Mouse (Mus musculus) G1E (cell line): ENCODE data around the gene Rgs19. TPM values are rescaled to one million over a fixed set of nuclear protein-coding genes. Genes with fewer than 3 reads are reported as not detected.

Source experiments
- ATAC-seq: 2 replicates; pipeline ENCODE4 v1.8.0; 2016; ENCODE audit warnings: mild to moderate bottlenecking; ENCODE audit not compliant: insufficient number of reproducible peaks, poor library complexity, low FRiP score, severe bottlenecking; ENCODE audit errors: extremely low read depth
- DNase-seq: peaks from one replicate; pipeline ENCODE4 v3.0.0; 2012; ENCODE audit warnings: low spot score
- H3K27me3 ChIP-seq: 2 replicates; pipeline ENCODE4 v1.6.1; 2012; ENCODE audit warnings: mild to moderate bottlenecking, low read length, inconsistent platforms; ENCODE audit not compliant: insufficient read depth
- H3K36me3 ChIP-seq: replicated peaks from 2 replicates; pipeline ENCODE3; 2012; ENCODE audit warnings: mild to moderate bottlenecking, inconsistent platforms
- H3K4me1 ChIP-seq: 2 replicates; pipeline ENCODE4 v1.6.1; 2012; ENCODE audit warnings: low read depth, low read length, inconsistent platforms, mixed read lengths; ENCODE audit not compliant: insufficient read depth
- H3K4me3 ChIP-seq: 2 replicates; pipeline ENCODE4 v1.5.1; 2012; ENCODE audit warnings: low read depth, mild to moderate bottlenecking, inconsistent platforms, low read length, moderate library complexity, mixed read lengths
- H3K9me3 ChIP-seq: replicated peaks from 2 replicates; pipeline ENCODE4 v1.6.1; 2012; ENCODE audit warnings: inconsistent platforms
- CTCF ChIP-seq: IDR thresholded peaks from 2 replicates; pipeline ENCODE4 v1.5.1; 2012; ENCODE audit warnings: low read depth, low read length, inconsistent platforms, mixed read lengths
- GATA1 ChIP-seq: IDR thresholded peaks from 2 replicates; pipeline ENCODE4 v1.6.1; 2012; ENCODE audit warnings: borderline replicate concordance, low read length, inconsistent platforms, mixed read lengths
- GATA2 ChIP-seq: IDR thresholded peaks from 2 replicates; pipeline ENCODE4 v1.6.1; 2012; ENCODE audit warnings: low read depth, low read length, inconsistent platforms, borderline replicate concordance
- POLR2AphosphoS5 ChIP-seq: IDR thresholded peaks from 2 replicates; pipeline ENCODE4 v1.6.1; 2012; ENCODE audit warnings: low read depth, low read length, inconsistent platforms; ENCODE audit not compliant: insufficient replicate concordance
- TAL1 ChIP-seq: conservative IDR thresholded peaks from 2 replicates; pipeline ENCODE4 v1.6.1; 2012; ENCODE audit warnings: low read depth, low read length, inconsistent platforms, mixed read lengths
- polyA plus RNA-seq: library from polyadenylated mRNA; stranded (reverse); fragments of >175 nt; gene quantifications from 2 replicates; pipeline ENCODE4 v1.2.3, GENCODE M21; 2012
- total RNA-seq, 2 experiments: library from RNA; stranded (forward) in 1 of 2; stranded (reverse) in 1 of 2; fragments of 200-1000 nt in 1 of 2; fragments of >200 nt in 1 of 2; fragmentation: Nextera tagmentation in 1 of 2; gene quantifications; 2 replicates each; pipeline ENCODE4 v1.2.3; 2014 to 2017

Rgs19 gene
- total and polyA plus RNA-seq, 3 experiments: 52.2 to 62.5 (median 52.4) TPM

DNA sequence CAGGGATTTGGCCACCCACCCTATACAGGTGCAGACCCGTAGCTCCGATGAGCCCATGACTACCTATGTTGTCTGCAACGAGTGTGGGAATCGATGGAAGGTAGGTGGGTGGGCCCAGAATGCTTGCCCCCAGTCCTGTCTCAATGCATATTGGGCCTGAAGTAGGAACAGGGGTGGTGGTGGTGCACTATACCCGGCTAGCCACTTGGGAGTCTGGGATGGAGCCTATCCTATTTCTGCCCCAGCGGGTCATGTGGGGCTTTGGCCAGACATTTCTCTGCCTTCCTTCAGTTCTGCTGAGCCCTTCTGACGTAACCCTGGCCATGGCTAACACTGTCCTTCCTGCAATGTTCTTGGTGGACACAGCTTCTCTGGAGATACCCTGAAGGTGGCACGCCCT lies 6.2 kb downstream of the Rgs19 start:
- Histone ChIP-seq H3K9me3 (no peaks in the 10 kb centered on the region), H3K4me1 (peaks cover 16% of the 10 kb centered on the region), H3K4me3 (no peak overlapping the region), H3K27me3 (peaks cover 34% of the 10 kb centered on the region), H3K36me3 (peaks cover 56% of the 10 kb centered on the region)
- TF ChIP-seq GATA1 (no peak), POLR2AphosphoS5 (no peak), GATA2 (no peak), CTCF (no peak), TAL1 (no peak)
- no peak for ATAC-seq
- DNase-seq: no peak

GRCm38 (mm10) chr2:181685686-181686085 lies 8.1 kb downstream of the Rgs19 start:
- H3K36me3 ChIP-seq: peaks cover 42% of the 10 kb centered on the region
- ATAC-seq: no peak
- no peak for TF ChIP-seq TAL1
- TF ChIP-seq POLR2AphosphoS5: no peak
- no peak for TF ChIP-seq GATA2
- no peak for TF ChIP-seq CTCF
- no peak for TF ChIP-seq GATA1

GRCm38 (mm10) chr2:181684713-181685112 lies 9.1 kb downstream of the Rgs19 start:
- Histone ChIP-seq H3K36me3 (peaks cover 32% of the 10 kb centered on the region), H3K27me3 (peaks cover 57% of the 10 kb centered on the region), H3K4me1 (peaks cover 15% of the 10 kb centered on the region), H3K9me3 (no peaks in the 10 kb centered on the region), H3K4me3 (no peak overlapping the region)
- TF ChIP-seq GATA1: no peak
- TF ChIP-seq TAL1: no peak
- DNase-seq: no peak
- 0 out of 2 replicates have a peak, but pooled peaks have one; percentile 26 for ATAC-seq

More at GRCm38 (mm10) chr2:181685686-181686085, 8.1 kb downstream of the Rgs19 start:
- no peak for DNase-seq
- H3K27me3 ChIP-seq: peaks cover 48% of the 10 kb centered on the region
- no peak overlapping the region for H3K4me3 ChIP-seq
- no peaks in the 10 kb centered on the region for H3K9me3 ChIP-seq
- H3K4me1 ChIP-seq: peaks cover 7% of the 10 kb centered on the region

DNA sequence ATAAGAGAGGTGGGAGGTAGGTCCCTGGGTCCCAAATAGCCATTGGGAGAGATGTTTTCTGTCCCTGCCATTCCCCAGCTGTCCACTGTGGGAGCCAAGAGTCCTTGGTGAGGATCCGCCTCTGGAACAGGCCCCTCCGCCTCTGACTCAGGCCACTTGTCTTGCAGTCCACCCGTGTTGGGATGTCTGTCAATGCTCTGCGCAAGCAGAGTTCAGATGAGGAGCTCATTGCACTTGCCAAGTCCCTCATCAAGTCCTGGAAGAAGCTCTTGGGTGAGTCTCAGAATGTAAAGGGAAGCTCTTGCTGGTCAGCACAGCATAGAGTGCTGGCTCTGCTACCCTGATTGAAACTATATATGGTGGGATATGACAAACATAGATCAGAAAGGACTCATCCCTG lies 10.4 kb downstream of the Rgs19 start:
- DNase-seq (no peak), ATAC-seq (no peak)
- Histone ChIP-seq H3K9me3 (no peaks in the 10 kb centered on the region), H3K4me1 (peaks cover 11% of the 10 kb centered on the region), H3K27me3 (peaks cover 61% of the 10 kb centered on the region), H3K4me3 (no peak overlapping the region), H3K36me3 (peaks cover 20% of the 10 kb centered on the region)
- TF ChIP-seq GATA1 (no peak), CTCF (no peak)

- Histone ChIP-seq H3K4me1 (peaks cover 11% of the 10 kb centered on the region), H3K36me3 (peaks cover 6% of the 10 kb centered on the region), H3K9me3 (no peaks in the 10 kb centered on the region), H3K4me3 (no peak overlapping the region), H3K27me3 (peaks cover 68% of the 10 kb centered on the region)
- DNase-seq (no peak), ATAC-seq (no peak)
- TF ChIP-seq TAL1 (no peak), CTCF (no peak), GATA1 (no peak)
Observed at GRCm38 (mm10) chr2:181681978-181682377, 11.8 kb downstream of the Rgs19 start.

GRCm38 (mm10) chr2:181680716-181681117 lies 13.1 kb downstream of the Rgs19 start:
- Histone ChIP-seq H3K9me3 (no peaks in the 10 kb centered on the region), H3K36me3 (no peaks in the 10 kb centered on the region), H3K4me3 (peak overlapping the region; percentile 66; the same call in 1 of the 2 replicates), H3K4me1 (peaks cover 11% of the 10 kb centered on the region), H3K27me3 (peaks cover 64% of the 10 kb centered on the region)
- no peak for DNase-seq
- ATAC-seq: no peak
- no peak for TF ChIP-seq CTCF
- no peak for TF ChIP-seq GATA2
- no peak for TF ChIP-seq GATA1
- TF ChIP-seq TAL1: no peak
- no peak for TF ChIP-seq POLR2AphosphoS5

GRCm38 (mm10) chr2:181679951-181680715 lies 13.6 kb downstream of the Rgs19 start, which contains the start of gene Tcea2:
TSS of gene Tcea2 (plus strand) at chr2:181680310.
- H3K27me3 ChIP-seq: peaks cover 65% of the 10 kb centered on the region
- peak within 1 kb of the TSS; percentile 66 for H3K4me3 ChIP-seq
- no peaks in the 10 kb centered on the region for H3K36me3 ChIP-seq
- no peaks in the 10 kb centered on the region for H3K9me3 ChIP-seq
- DNase-seq (peak; percentile 56), ATAC-seq (no peak)
- TF ChIP-seq POLR2AphosphoS5 (no peak), GATA1 (no peak), CTCF (no peak), GATA2 (no peak), TAL1 (no peak)
- peaks cover 17% of the 10 kb centered on the region for H3K4me1 ChIP-seq
